Mouse (Mus musculus) midbrain, embryonic 16.5 days (tissue): Measurements from ENCODE around the gene Ercc6l2. TPM values are rescaled to one million over a fixed set of nuclear protein-coding genes. Genes with fewer than 3 reads are reported as not detected.

ENCODE experiments used
- ATAC-seq: fragments of 200-750 bp; cut with Nextera tagmentation; 2 replicates; pipeline ENCODE4 v1.8.0; 2017; ENCODE audit warnings: moderate TSS enrichment
- H3K27ac ChIP-seq: fragments of 300-500 bp; sonication (generic); 2 replicates; pipeline ENCODE4 v1.5.1; 2014; ENCODE audit warnings: mild to moderate bottlenecking, low read length, mixed read lengths
- H3K27me3 ChIP-seq: fragments of 300-500 bp; sonication (generic); 2 replicates; pipeline ENCODE4 v1.6.1; 2014; ENCODE audit warnings: low read depth, low read length, mixed read lengths; ENCODE audit not compliant: control insufficient read depth, insufficient read depth
- H3K36me3 ChIP-seq: fragments of 300-500 bp; sonication (generic); 2 replicates; pipeline ENCODE4 v1.6.1; 2014; ENCODE audit warnings: mild to moderate bottlenecking, low read length, moderate library complexity, mixed read lengths; ENCODE audit not compliant: control insufficient read depth, insufficient read depth
- H3K4me1 ChIP-seq: fragments of 300-500 bp; sonication (generic); 2 replicates; pipeline ENCODE4 v1.6.1; 2014; ENCODE audit warnings: mild to moderate bottlenecking, low read length, mixed read lengths; ENCODE audit not compliant: control insufficient read depth, insufficient read depth
- H3K4me2 ChIP-seq: fragments of 300-500 bp; sonication (generic); 2 replicates; pipeline ENCODE4 v1.6.1; 2014; ENCODE audit warnings: mild to moderate bottlenecking, low read length, mixed read lengths
- H3K4me3 ChIP-seq: fragments of 300-500 bp; sonication (generic); 2 replicates; pipeline ENCODE4 v1.5.1; 2014; ENCODE audit warnings: low read depth, mild to moderate bottlenecking, low read length, moderate library complexity, mixed read lengths
- H3K9ac ChIP-seq: fragments of 300-500 bp; sonication (generic); 2 replicates; pipeline ENCODE4 v1.6.1; 2014; ENCODE audit warnings: low read depth, low read length, mixed read lengths
- H3K9me3 ChIP-seq: fragments of 300-500 bp; sonication (generic); replicated peaks from 2 replicates; pipeline ENCODE4 v1.6.1; 2014; ENCODE audit warnings: mild to moderate bottlenecking, low read length, mixed read lengths; ENCODE audit not compliant: control insufficient read depth, poor library complexity, severe bottlenecking
- WGBS: fragments of 180-500 bp; shearing (Covaris S2); extraction: QIAGEN DNeasy Blood & Tissue Kit; methylation state at CpG from one replicate; pipeline ENCODE4 v1.1.7; 2014; 5-methylcytosine and 5-hydroxymethylcytosine counted together
- polyA plus RNA-seq: library from polyadenylated mRNA; unstranded; fragments of >200 nt; fragmentation: Nextera tagmentation; extraction: Ambion mirVana; gene quantifications from 2 replicates; pipeline ENCODE4 v1.2.1, GENCODE M21; 2015

Ercc6l2 gene
- polyA plus RNA-seq, 1 experiment from 2014 or later: 13.5 TPM

DNA sequence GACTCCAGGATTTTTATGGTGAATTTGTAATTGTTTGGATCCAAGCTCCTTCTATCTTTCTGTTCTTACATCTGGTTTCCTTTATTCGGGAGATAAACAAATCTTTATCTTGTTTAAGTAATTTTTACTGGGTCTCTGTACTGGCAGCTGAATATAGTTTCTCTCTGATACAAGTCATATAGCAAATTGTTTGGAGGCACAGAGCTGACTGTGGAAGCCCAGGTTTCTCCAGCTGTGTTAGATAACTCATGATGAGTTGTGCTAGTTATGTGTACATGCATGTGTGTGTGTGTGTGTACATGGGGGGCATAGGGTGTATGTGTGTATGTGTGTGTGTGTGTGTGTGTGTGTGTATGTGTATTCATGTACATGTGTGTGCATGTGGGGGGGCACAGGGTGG lies 125.2 kb downstream of the Ercc6l2 start:
- Histone ChIP-seq H3K36me3 (no peaks in the 10 kb centered on the region), H3K4me2 (no peak overlapping the region), H3K9ac (no peak overlapping the region), H3K27me3 (peaks cover 34% of the 10 kb centered on the region), H3K4me1 (0 out of 2 replicates have a peak, but pooled peaks cover 2% of the 10 kb centered on the region), H3K4me3 (no peak overlapping the region), H3K9me3 (no peaks in the 10 kb centered on the region), H3K27ac (no peak overlapping the region)
- 85% methylated on average over 1 of the region's 1 CpGs for WGBS
- no peak for ATAC-seq

- H3K27ac ChIP-seq: no peak overlapping the region
- H3K36me3 ChIP-seq: no peaks in the 10 kb centered on the region
- no peak overlapping the region for H3K9ac ChIP-seq
- ATAC-seq: no peak
- peaks cover 34% of the 10 kb centered on the region for H3K27me3 ChIP-seq
- WGBS: 88% methylated on average over 4 of the region's 4 CpGs
- 0 out of 2 replicates have a peak, but pooled peaks cover 2% of the 10 kb centered on the region for H3K4me1 ChIP-seq
- no peaks in the 10 kb centered on the region for H3K9me3 ChIP-seq
- H3K4me2 ChIP-seq: no peak overlapping the region
- H3K4me3 ChIP-seq: no peak overlapping the region
Observed at GRCm38 (mm10) chr13:63941170-63941569, 126.1 kb downstream of the Ercc6l2 start.

DNA sequence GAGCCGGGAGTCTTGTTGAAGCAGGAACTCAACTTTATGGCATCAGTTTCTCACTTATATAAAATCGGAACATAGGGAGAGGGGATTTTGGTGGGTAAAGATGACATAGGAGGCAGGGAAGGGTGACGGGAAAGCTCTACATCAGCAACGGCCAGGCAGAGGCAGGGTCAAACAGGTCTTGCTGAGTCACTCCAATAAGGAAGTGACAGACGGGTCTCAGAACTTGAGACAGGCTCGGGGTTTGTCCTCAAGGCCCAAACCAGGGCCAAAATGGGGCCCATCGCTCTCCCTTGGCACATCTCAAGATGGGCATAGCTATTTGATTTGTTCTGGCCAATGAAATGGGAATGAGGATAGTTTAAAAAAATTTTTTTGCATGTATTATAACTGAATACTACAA lies 128.6 kb downstream of the Ercc6l2 start:
- H3K4me1 ChIP-seq: 0 out of 2 replicates have a peak, but pooled peaks cover 2% of the 10 kb centered on the region
- H3K4me2 ChIP-seq: no peak overlapping the region
- H3K27me3 ChIP-seq: peaks cover 35% of the 10 kb centered on the region
- ATAC-seq: no peak
- no peak overlapping the region for H3K4me3 ChIP-seq
- no peak overlapping the region for H3K27ac ChIP-seq
- no peak overlapping the region for H3K9ac ChIP-seq
- H3K36me3 ChIP-seq: no peaks in the 10 kb centered on the region
- H3K9me3 ChIP-seq: no peaks in the 10 kb centered on the region
- 79% methylated on average over 7 of the region's 7 CpGs for WGBS

DNA sequence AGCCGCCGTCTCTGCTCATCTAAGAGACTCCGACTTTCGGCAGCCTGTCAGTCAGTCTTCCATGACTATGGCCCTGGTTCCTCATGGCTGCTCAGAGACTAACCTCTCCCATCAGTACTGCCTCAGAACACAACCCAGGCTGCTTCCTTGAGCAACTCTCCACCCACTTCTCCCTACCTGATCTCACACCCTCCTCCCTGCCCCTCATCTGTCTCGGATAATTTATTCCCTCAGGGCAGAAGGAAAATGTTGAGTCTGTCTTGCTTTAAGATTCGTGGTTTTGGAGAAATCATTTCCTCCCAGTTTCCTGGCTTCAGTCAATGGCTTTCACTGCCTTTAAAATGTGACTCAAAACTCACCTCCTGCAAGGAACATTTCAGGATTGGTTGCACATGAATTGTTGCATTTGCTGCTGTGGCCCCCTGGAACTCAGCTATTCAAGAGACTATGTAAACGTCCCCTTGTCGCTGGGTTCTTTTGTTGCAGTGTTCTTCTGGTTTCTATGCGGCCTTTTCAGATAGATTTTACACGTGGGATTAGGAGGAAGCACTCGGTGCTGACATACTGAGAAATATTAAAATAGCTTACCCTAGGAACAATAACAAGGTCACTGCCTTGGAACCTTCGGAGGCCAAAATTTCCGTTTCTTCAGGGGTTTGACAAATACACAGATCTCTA lies 129.4 kb downstream of the Ercc6l2 start:
- peaks cover 39% of the 10 kb centered on the region for H3K27me3 ChIP-seq
- no peak overlapping the region for H3K4me3 ChIP-seq
- WGBS: 11% methylated on average over 13 of the region's 13 CpGs
- H3K27ac ChIP-seq: no peak overlapping the region
- no peaks in the 10 kb centered on the region for H3K9me3 ChIP-seq
- no peak overlapping the region for H3K9ac ChIP-seq
- H3K4me2 ChIP-seq: no peak overlapping the region
- peak; percentile 32; the same call in 1 of the 2 replicates for ATAC-seq
- H3K36me3 ChIP-seq: no peaks in the 10 kb centered on the region
- H3K4me1 ChIP-seq: 0 out of 2 replicates have a peak, but pooled peaks cover 2% of the 10 kb centered on the region

Other genes with a start within 250 kb of the Ercc6l2 start
- gene Ptch1, start 241.6 kb upstream of the Ercc6l2 start, polyA plus RNA-seq: 14.3 and 15.0 TPM in 2 replicates